Mouse (Mus musculus) layer of hippocampus, adult 18-20 months (tissue): Measurements from ENCODE around the gene Treml4. TPM values are rescaled to one million over a fixed set of nuclear protein-coding genes. Genes with fewer than 3 reads are reported as not detected.

ENCODE experiments used
- total RNA-seq, 2 experiments: library from RNA; stranded (reverse); gene quantifications; 2 replicates each; pipeline ENCODE4 v1.2.3; 2021

The Treml4 gene
- total RNA-seq, 2 experiments from 2014 or later = not detected

Other genes starting within 250 kb of the Treml4 start
- gene 1700122O11Rik, start 226.0 kb upstream of the Treml4 start, total RNA-seq = not detected
- not detected for gene 1700067P10Rik, start 175.0 kb upstream of the Treml4 start, total RNA-seq
- not detected for gene 9830107B12Rik, start 118.0 kb upstream of the Treml4 start, total RNA-seq
- not detected for gene A530064D06Rik, start 97.0 kb upstream of the Treml4 start, total RNA-seq
- gene Trem1, start 31.5 kb upstream of the Treml4 start, total RNA-seq = not detected
- not detected for gene Trem3, start 16.5 kb upstream of the Treml4 start, total RNA-seq
- gene Treml2, start 35.2 kb downstream of the Treml4 start, total RNA-seq = under 1 TPM; 0.22 to 0.36 TPM
- under 1 TPM in 1 of 2 experiments, not detected in 1; 0.10 TPM for gene B430306N03Rik, start 51.8 kb downstream of the Treml4 start, total RNA-seq
- 10 to 100 TPM; 12.2 to 12.3 TPM for gene Trem2, start 82.1 kb downstream of the Treml4 start, total RNA-seq
- under 1 TPM in 1 of 2 experiments, not detected in 1; 0.41 TPM for gene Treml1, start 95.6 kb downstream of the Treml4 start, total RNA-seq
- gene Nfya, start 145.6 kb downstream of the Treml4 start, total RNA-seq = 10 to 100 TPM; 28.4 to 31.7 TPM
- 10 to 100 TPM; 13.7 to 14.1 TPM for gene Oard1, start 145.7 kb downstream of the Treml4 start, total RNA-seq
- not detected for gene Apobec2, start 168.6 kb downstream of the Treml4 start, total RNA-seq
- gene Tspo2, start 187.2 kb downstream of the Treml4 start, total RNA-seq = not detected
- gene Unc5cl, start 190.6 kb downstream of the Treml4 start, total RNA-seq = under 1 TPM; 0.56 to 0.92 TPM